Mouse (Mus musculus): ENCODE data around the gene Gpr153.

The Gpr153 gene

DNA sequence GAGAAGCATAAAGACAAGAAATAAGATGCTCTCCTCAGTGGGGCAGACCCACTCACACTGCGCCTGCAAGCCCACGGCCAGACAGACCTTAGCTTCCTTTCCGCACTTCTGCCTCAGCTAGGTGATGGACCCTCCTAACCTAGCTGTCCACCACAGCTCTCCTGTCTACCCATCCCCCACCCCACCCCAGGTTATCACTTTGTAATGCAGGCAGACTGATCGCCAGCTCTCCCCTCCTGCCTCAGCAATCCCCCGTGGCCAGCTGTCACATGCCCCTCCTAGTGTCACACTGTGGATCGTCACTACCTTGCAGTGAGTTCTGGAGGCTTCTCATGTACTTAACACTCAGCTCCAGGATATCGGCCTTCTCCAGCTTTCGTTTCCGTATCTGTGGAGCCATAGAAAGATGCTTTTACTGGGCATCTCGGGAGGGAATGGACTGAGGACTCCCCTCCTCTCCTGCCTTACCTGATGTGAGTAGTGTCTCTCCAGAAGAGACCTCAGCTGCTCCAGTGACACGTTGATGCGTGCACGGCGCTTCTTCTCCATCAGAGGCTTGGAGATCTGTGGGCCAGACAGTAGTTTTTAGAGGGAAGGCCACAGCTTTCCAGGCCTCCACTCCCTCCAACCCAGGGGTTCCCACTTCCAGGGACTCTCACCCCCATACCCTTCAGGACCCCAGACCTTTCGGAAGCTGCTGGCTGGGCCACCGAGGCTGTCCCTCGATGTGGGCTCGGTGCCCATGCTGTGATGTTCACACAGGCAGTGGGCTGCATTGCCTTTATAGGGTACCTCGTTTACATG, 13.5 kb downstream of the Gpr153 start:
- DNase-seq (ENCODE audit: low read depth): no peak

GRCm38 (mm10) chr4:152288398-152288945, 14.4 kb downstream of the Gpr153 start:
- DNase-seq (ENCODE audit: low read depth): no peak

DNA sequence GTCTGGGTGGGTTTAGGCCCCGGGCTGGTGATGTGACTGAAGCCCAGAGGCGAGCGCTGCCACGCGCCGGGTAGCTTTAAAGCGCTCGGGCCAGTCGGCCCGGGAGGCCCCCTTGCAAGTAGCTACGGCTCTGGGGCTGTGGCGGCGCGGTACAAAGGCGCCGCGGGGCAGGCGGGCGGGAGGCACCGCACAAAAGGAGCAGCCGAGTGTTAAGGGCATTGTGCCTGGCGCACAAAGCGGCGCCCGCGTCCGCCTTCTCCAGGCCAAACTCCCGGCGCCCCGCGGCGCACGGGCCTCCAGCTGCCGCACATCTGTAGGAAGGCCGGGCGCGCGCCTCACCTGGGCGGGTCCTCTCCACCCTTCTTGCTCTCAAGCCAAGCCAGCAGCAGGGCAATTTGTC, 16.4 kb downstream of the Gpr153 start:
- no peak for DNase-seq (ENCODE audit: low read depth)

- no peak for DNase-seq (ENCODE audit: low read depth)
Observed at GRCm38 (mm10) chr4:152290991-152291390, 17.0 kb downstream of the Gpr153 start.

DNA sequence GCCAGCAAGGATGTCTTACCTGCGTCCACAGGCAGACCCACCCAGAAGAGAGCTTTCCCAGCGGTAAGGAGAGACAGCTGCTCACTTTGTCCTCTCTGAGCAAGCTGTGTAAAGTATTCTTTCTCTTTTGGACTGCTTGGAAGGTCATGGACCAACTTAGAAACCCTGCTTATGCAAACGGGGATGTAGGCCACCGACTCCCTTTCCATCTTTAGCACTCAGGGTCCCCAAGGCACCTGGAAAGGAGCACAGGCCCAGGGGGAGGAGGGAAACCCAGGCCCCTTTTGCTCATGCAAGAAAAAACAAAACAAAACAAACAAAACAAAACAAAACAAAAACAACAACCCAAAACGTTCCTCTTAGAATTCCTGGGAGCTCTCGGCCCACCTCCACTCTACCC, 17.5 kb downstream of the Gpr153 start, which contains the start of gene Hes3:
Gene Hes3, minus strand, starts transcription at position 101 of the 400 bp plus-strand sequence.
- no peak for DNase-seq (ENCODE audit: low read depth)

GRCm38 (mm10) chr4:152292102-152292765, 18.2 kb downstream of the Gpr153 start:
- DNase-seq (ENCODE audit: low read depth): no peak

- no peak for DNase-seq (ENCODE audit: low read depth)
Observed at GRCm38 (mm10) chr4:152294188-152294929, 20.3 kb downstream of the Gpr153 start.

GRCm38 (mm10) chr4:152295916-152296315, 21.9 kb downstream of the Gpr153 start:
- peak; percentile 58 for DNase-seq (ENCODE audit: low read depth)

GRCm38 (mm10) chr4:152296371-152296770, 22.3 kb downstream of the Gpr153 start:
- no peak for DNase-seq (ENCODE audit: low read depth)

DNA sequence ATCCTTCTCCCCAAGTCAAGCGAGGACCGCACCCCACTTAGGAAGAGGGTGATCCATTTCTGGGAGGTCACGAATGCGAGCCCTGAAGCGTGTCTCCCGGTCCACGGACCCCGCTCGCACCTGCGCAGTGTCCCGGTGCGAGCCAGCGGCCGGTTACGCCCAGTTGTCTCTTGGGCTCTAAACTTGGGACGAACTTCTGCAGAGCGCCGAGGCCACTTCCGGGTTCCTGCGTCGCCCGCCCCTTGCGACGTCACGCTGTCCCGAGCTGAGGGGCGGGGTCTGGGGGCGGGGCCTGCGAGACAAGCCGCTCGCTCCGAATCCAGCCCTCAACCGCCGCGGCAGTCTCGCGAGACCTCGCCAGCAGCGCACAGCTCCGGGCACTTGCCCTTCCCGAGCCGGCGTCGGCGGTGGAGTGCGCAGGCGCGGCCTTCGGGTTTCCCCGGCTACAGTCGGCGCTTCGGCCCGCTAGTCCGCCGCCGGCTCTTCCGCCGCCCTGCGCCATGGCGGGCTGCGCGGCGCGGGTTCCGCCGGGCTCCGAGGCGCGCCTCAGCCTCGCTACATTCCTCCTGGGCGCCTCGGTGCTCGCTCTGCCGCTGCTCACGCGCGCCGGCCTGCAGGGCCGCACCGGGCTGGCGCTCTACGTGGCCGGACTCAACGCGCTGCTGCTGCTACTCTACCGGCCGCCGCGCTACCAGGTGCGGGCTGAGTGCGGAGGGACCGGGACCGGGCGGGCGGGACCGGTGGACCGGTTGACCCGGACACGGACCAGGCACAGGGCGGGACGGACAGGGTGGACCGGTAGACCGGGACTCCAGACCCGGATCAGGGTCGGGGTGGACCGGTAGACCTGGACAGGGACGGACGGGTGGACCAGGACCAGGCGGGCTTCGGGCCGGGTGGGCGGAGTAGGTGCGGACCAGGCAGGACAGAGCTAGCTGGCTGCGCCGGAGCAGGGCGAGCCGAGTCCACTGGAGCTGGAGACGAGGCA, 23.1 kb downstream of the Gpr153 start, which contains the start of gene Icmt:
Gene Icmt, plus strand, starts transcription at position 354 of the 988 bp plus-strand sequence.
- peak; percentile 96 for DNase-seq (ENCODE audit: low read depth)

DNA sequence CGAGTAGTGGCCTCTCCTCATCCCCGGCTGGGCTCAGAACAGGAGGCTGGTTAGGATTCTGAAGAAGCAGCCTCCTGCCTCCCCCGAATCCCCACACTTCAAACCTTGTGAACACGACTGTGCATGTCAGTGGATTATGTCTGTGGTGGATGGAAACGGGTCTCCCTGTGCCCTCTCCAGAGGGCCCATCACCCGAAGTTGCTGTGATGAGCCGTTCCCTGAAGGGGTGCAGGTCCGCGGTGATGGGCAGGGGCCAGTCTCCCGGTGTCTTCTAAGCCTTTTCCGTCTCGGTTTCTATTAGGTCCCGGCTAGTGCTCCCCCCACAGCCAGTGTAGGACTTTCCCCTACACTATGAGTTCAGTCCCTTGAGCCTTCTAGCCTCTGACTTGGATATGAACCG, 24.8 kb downstream of the Gpr153 start:
- no peak for DNase-seq (ENCODE audit: low read depth)

GRCm38 (mm10) chr4:152300375-152300774, 26.3 kb downstream of the Gpr153 start:
- no peak for DNase-seq (ENCODE audit: low read depth)

DNA sequence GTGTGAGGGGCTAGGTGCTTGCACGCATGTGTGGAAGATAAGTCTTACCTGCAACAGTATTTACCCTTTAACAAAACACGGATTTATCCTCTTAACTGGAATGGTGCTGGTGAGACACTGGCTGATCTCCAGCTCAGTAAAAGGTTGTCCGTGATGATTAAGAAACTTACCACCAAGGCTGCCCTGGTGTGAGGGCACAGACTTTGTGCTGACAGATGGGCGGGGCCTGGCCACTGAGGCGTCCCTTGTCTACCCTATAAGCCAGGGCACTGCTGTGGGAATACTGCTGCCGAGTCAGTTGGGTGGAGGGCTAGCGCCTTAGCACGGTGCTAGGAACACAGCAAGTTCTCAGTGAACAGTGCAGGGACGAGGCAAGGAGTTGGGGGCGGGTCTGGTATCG, 28.0 kb downstream of the Gpr153 start:
- no peak for DNase-seq (ENCODE audit: low read depth)

GRCm38 (mm10) chr4:152303172-152303571, 29.1 kb downstream of the Gpr153 start:
- no peak for DNase-seq (ENCODE audit: low read depth)

- no peak for DNase-seq (ENCODE audit: low read depth)
Observed at GRCm38 (mm10) chr4:152304685-152305084, 30.7 kb downstream of the Gpr153 start.

DNA sequence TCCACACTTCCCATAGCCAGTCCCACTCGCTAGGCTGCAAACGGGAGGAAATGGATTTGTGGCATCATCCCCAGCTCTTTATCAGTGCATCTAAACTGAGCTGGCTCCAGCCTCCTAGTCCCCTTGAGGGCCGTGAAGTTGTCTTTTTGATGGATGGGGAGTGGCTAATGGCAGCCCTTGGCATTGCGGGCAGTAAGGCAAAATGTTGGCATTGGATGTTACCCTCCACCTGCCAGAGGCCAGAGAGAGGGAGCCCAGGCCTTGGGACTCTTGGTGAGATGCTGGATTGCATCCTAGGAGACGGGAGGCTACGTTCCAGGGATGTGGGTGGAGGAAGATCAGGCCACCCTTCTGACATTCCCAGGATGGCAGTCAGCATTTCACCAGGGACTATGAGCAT, 32.0 kb downstream of the Gpr153 start:
- DNase-seq (ENCODE audit: low read depth): no peak

DNA sequence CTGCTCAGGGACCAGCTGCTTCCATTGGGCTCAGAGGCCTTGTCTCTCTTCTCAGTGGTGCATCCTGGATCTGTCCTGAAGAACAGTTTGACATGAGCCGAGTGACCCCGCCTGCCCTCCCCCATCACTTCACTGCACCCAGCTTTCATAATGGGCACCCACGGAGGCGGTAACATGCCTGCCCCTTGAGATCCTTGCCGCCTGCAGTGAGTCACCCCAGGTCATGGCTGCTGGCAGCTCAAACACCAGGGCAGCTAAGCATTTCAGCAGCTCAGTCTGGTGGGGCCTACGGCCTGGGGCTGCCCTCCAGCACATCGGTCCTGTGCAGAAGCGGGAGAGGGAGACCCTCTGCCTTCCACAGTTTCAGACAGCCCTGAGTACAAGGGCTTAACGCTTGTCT, 33.5 kb downstream of the Gpr153 start:
- no peak for DNase-seq (ENCODE audit: low read depth)

- DNase-seq (ENCODE audit: low read depth): no peak
Observed at GRCm38 (mm10) chr4:152312186-152312585, 38.2 kb downstream of the Gpr153 start.

- no peak for DNase-seq (ENCODE audit: low read depth)
Observed at GRCm38 (mm10) chr4:152313211-152313632, 39.2 kb downstream of the Gpr153 start.

DNA sequence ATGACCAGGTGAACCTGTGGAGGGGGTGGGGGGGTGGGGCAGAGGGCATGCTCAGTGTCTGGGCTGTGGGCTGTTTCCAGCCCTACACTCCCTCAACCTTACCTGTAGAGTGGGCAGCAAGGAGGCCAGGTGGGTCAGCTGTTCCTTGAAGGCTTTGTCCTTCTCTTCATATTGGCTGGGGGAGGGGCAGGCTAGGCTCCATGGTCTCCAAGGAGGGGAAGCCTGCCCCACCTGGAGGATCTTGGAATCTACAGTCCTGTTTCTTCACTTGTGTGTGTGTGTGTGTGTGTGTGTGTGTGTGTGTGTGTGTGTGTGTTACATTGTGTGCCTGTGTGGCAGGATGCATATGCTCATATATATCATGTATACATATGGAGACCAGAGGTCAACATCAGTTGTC, 39.9 kb downstream of the Gpr153 start:
- DNase-seq (ENCODE audit: low read depth): no peak
